In the genomic region with DNA sequence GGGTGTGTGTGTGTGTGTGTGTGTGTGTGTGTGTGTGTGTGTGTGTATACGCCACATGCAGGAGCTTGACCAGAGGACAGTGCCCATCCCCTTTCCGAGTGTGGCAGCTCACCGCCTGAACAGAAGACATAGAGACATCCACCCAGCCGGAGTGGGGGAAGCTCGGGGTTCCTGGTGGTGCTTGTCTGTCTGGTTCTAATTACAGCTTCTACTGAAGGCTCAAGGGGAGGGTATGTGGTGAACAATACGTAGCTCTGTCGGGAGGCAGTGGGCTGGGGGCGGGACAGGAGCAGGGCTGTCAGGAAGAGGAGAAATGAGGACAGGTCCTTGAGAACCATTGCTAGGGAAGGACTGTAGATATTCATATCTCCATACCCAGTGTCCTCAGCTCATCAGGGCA, we compare ENCODE assay signal across 18 mouse cellular contexts.
A peak's percentile ranks its signal among the peaks of the same experiment; 100 is the strongest.
DNase-seq lines count a peak whose midpoint lies in the region; ATAC-seq lines count a peak whose summit lies in the region.
"Had no signal": no experiment of that assay in that cellular context is flagged by ENCODE, and none has a peak within 500 bp of the region (broad histone marks: within the 10 kb centered on the region; RNA-seq: fewer than 3 reads in every experiment).

No protein-coding gene starts in this region.

- no peak for DNase-seq in forebrain, embryonic 11.5 days (ENCODE audit: low spot score)
- DNase-seq in brain, adult 2 months (ENCODE audit: low read depth, low spot score): peak; percentile 74
- no peak for DNase-seq in limb, embryonic 10.5 days (ENCODE audit: low spot score)
- no peak for DNase-seq in adrenal gland, adult 2 months
- no peak for DNase-seq in lung, postnatal 36 days
- no peak for DNase-seq in adipocyte (ENCODE audit: low spot score)
- DNase-seq: adrenal gland, postnatal 25 days; cerebellum, postnatal 25 days; gastrocnemius, postnatal 14 days; heart, postnatal 36 days; thymus, postnatal 25 days had no signal

- WGBS in forebrain, embryonic 11.5 days: 60% methylated on average over 8 of the region's 8 CpGs
- 35% methylated on average over 7 of the region's 8 CpGs for WGBS in forebrain, embryonic 15.5 days
- WGBS in embryonic facial prominence, embryonic 12.5 days: 5% methylated on average over 7 of the region's 8 CpGs
- 22% methylated on average over 8 of the region's 8 CpGs for WGBS in limb, embryonic 10.5 days

- 0 out of 2 replicates have a peak, but pooled peaks have one; percentile 23 for ATAC-seq in forebrain, embryonic 11.5 days (replicated peaks; ENCODE audit: low FRiP score)
- no peak for ATAC-seq in forebrain, embryonic 15.5 days (replicated peaks)
- ATAC-seq in embryonic facial prominence, embryonic 12.5 days (ENCODE audit: insufficient number of reproducible peaks, insufficient read depth, low FRiP score, low TSS enrichment): 0 out of 2 replicates have a peak, but pooled peaks have one; percentile 55
- ATAC-seq: liver, embryonic 12.5 days had no signal

- no peaks in the 10 kb centered on the region; the same call in 1 of the 2 replicates for H3K4me1 ChIP-seq in forebrain, embryonic 11.5 days (replicated peaks; ENCODE audit: control insufficient read depth, insufficient read depth, low read length)
- H3K4me1 ChIP-seq in forebrain, embryonic 15.5 days: peaks cover 14% of the 10 kb centered on the region
- H3K4me1 ChIP-seq in embryonic facial prominence, embryonic 12.5 days: peaks cover 18% of the 10 kb centered on the region
- H3K4me1 ChIP-seq in limb, embryonic 10.5 days: peaks cover 22% of the 10 kb centered on the region
- H3K4me1 ChIP-seq: liver, embryonic 12.5 days had no signal

- H3K27me3 ChIP-seq in forebrain, embryonic 11.5 days (ENCODE audit: control insufficient read depth, insufficient read depth, low read length): no peaks in the 10 kb centered on the region
- no peaks in the 10 kb centered on the region for H3K27me3 ChIP-seq in forebrain, embryonic 15.5 days
- H3K27me3 ChIP-seq in embryonic facial prominence, embryonic 12.5 days: no peaks in the 10 kb centered on the region
- no peaks in the 10 kb centered on the region for H3K27me3 ChIP-seq in limb, embryonic 10.5 days (ENCODE audit: low read depth, poor library complexity, severe bottlenecking)
- H3K27me3 ChIP-seq: CH12.LX; heart, embryonic 12.5 days; liver, embryonic 12.5 days had no signal

- H3K9ac ChIP-seq in forebrain, embryonic 11.5 days (ENCODE audit: low read length): no peak overlapping the region
- H3K9ac ChIP-seq in forebrain, embryonic 15.5 days (replicated peaks): no peak overlapping the region
- no peak overlapping the region for H3K9ac ChIP-seq in embryonic facial prominence, embryonic 12.5 days
- H3K9ac ChIP-seq: heart, embryonic 12.5 days; liver, embryonic 12.5 days had no signal

- no peak overlapping the region for H3K27ac ChIP-seq in forebrain, embryonic 11.5 days (ENCODE audit: low read depth, low read length)
- H3K27ac ChIP-seq in forebrain, embryonic 15.5 days (replicated peaks): no peak overlapping the region
- H3K27ac ChIP-seq in embryonic facial prominence, embryonic 12.5 days: peak overlapping the region; percentile 63
- peak overlapping the region; percentile 73 for H3K27ac ChIP-seq in limb, embryonic 10.5 days
- H3K27ac ChIP-seq: liver, embryonic 12.5 days; stomach, postnatal 0 days had no signal

- no peaks in the 10 kb centered on the region for H3K9me3 ChIP-seq in forebrain, embryonic 11.5 days (ENCODE audit: control insufficient read depth, low read length)
- H3K9me3 ChIP-seq in forebrain, embryonic 15.5 days: no peaks in the 10 kb centered on the region
- H3K9me3 ChIP-seq in embryonic facial prominence, embryonic 12.5 days: no peaks in the 10 kb centered on the region
- H3K9me3 ChIP-seq in limb, embryonic 10.5 days (replicated peaks): no peaks in the 10 kb centered on the region
- H3K9me3 ChIP-seq: heart, embryonic 12.5 days; liver, embryonic 12.5 days had no signal

- H3K4me3 ChIP-seq in forebrain, embryonic 11.5 days (ENCODE audit: low read depth, low read length): no peak overlapping the region
- no peak overlapping the region for H3K4me3 ChIP-seq in forebrain, embryonic 15.5 days
- H3K4me3 ChIP-seq in embryonic facial prominence, embryonic 12.5 days: no peak overlapping the region
- no peak overlapping the region for H3K4me3 ChIP-seq in limb, embryonic 10.5 days
- H3K4me3 ChIP-seq: erythroblast, embryonic 14.5 days; heart, embryonic 12.5 days; liver, embryonic 12.5 days had no signal

- H3K36me3 ChIP-seq in forebrain, embryonic 11.5 days (ENCODE audit: control insufficient read depth, insufficient read depth, low read length): no peaks in the 10 kb centered on the region
- H3K36me3 ChIP-seq in forebrain, embryonic 15.5 days: no peaks in the 10 kb centered on the region
- H3K36me3 ChIP-seq in embryonic facial prominence, embryonic 12.5 days: peaks cover 6% of the 10 kb centered on the region; the same call in 1 of the 2 replicates
- H3K36me3 ChIP-seq in limb, embryonic 10.5 days: peaks cover 11% of the 10 kb centered on the region; the same call in 1 of the 2 replicates

- H3K4me2 ChIP-seq in forebrain, embryonic 11.5 days (ENCODE audit: low read depth, low read length, severe bottlenecking): no peak overlapping the region
- no peak overlapping the region for H3K4me2 ChIP-seq in forebrain, embryonic 15.5 days (replicated peaks)
- H3K4me2 ChIP-seq in embryonic facial prominence, embryonic 12.5 days (replicated peaks): peak overlapping the region; percentile 11; the same call in 1 of the 2 replicates
- H3K4me2 ChIP-seq: heart, embryonic 12.5 days; liver, embryonic 12.5 days had no signal

Comparison
In these comparisons a context has a peak if more than half of its experiments do, and no peak if none do; other contexts are left out.
1. H3K27ac ChIP-seq: peak in embryonic facial prominence, embryonic 12.5 days (single experiment) and limb, embryonic 10.5 days (single experiment); none in forebrain, embryonic 11.5 days (single experiment) and forebrain, embryonic 15.5 days (single experiment).